In the genomic region with DNA sequence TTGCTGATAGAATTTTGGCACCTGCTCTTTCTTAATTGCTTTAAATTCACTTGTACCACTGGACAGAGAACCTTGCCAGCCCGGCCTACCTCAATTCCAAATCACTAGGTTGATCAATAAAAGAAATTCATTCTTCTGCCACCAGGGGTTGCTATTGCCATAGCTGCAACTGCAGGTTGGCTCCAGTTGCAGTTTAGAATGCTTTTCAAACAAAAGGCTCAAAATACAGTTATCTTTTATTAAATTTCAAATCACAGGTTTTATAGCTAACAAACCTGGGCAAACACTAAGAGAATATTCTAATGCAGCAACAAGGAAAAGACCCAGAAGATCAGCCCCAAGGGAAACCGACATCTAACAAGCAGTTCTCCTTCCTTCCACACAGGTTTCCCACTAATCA, we compare ENCODE assay signal across 9 mouse cellular contexts. TPM values are rescaled to one million over a fixed set of nuclear protein-coding genes. Genes with fewer than 3 reads are reported as not detected.
DNase-seq lines count a peak whose midpoint lies in the region; ATAC-seq and TF ChIP-seq lines count a peak whose summit lies in the region.
"Had no signal": no experiment of that assay in that cellular context is flagged by ENCODE, and none has a peak within 500 bp of the region (broad histone marks: within the 10 kb centered on the region; RNA-seq: fewer than 3 reads in every experiment).

No protein-coding gene starts in this region.

- DNase-seq in kidney, adult 2 months = peak; percentile 78
- DNase-seq in 416B (ENCODE audit: low read depth) (peak; percentile 78), CH12.LX (ENCODE audit: extremely low read depth) (peak; percentile 77)
- peak; percentile 71 for DNase-seq in layer of hippocampus, adult 9-10 months (ENCODE audit: low spot score)
- DNase-seq in stomach, postnatal 0 days (ENCODE audit: low spot score) = peak; percentile 26

- dilution Hi-C loops in CH12.LX (cut with MboI; ENCODE audit: extremely low pct_ligation_motif_present, extremely low pct_unique_long_range_greater_than_20kb, low sequenced_read_pairs) = no loop called here

- no peak for TF ChIP-seq EP300 in CH12.LX (IDR thresholded peaks at IDR 0.05; ENCODE audit: low read length)
- TF ChIP-seq EP300 in stomach, postnatal 0 days (optimal IDR thresholded peaks at IDR 0.05) = no peak

- in situ Hi-C loops in CH12.LX (cut with MboI; ENCODE audit: low pct_ligation_motif_present, low pct_unique_long_range_greater_than_20kb, low sequenced_read_pairs) = no loop called here

- TF ChIP-seq CTCF in kidney, adult 2 months (conservative IDR thresholded peaks at IDR 0.05; ENCODE audit: insufficient read depth, insufficient read length, low read depth, low read length) = peak; percentile 78
- TF ChIP-seq CTCF in CH12.LX (conservative IDR thresholded peaks at IDR 0.05 in 1 of 2, IDR thresholded peaks at IDR 0.05 in 1 of 2; ENCODE audit: low read depth in 2 of 2, low read length in 2 of 2) = peak; percentile 74 to 94
- TF ChIP-seq CTCF in stomach, postnatal 0 days (IDR thresholded peaks at IDR 0.05; ENCODE audit: low read depth) = peak; percentile 93

- WGBS in kidney, adult 2 months = 44% methylated on average over 2 of the region's 2 CpGs
- WGBS in kidney, embryonic 16.5 days = 38% methylated on average over 2 of the region's 2 CpGs
- WGBS in stomach, postnatal 0 days = 36% methylated on average over 2 of the region's 2 CpGs

- H3K27me3 ChIP-seq in kidney, adult 2 months (replicated peaks; ENCODE audit: control insufficient read depth, insufficient read depth, low read length) = no peaks in the 10 kb centered on the region
- H3K27me3 ChIP-seq in kidney, embryonic 16.5 days (ENCODE audit: insufficient read depth, low read length) = no peaks in the 10 kb centered on the region
- no peaks in the 10 kb centered on the region for H3K27me3 ChIP-seq in CH12.LX (replicated peaks)
- no peaks in the 10 kb centered on the region for H3K27me3 ChIP-seq in stomach, postnatal 0 days (ENCODE audit: control insufficient read depth, insufficient read depth, low read length)
- H3K27me3 ChIP-seq: heart, embryonic 13.5 days; megakaryocyte, embryonic 14.5 days had no signal

- peaks cover 14% of the 10 kb centered on the region for H3K4me1 ChIP-seq in kidney, adult 2 months (ENCODE audit: control insufficient read depth, insufficient read depth, low read length)
- peaks cover 10% of the 10 kb centered on the region for H3K4me1 ChIP-seq in kidney, embryonic 16.5 days (ENCODE audit: insufficient read depth, low read length)
- H3K4me1 ChIP-seq in CH12.LX (ENCODE audit: control insufficient read depth in 1 of 2, insufficient read depth in 2 of 2) = peaks cover 0 to 31% of the 10 kb centered on the region in 2 experiments; a peak in 2 of 4 replicates
- no peaks in the 10 kb centered on the region for H3K4me1 ChIP-seq in stomach, postnatal 0 days (replicated peaks; ENCODE audit: control insufficient read depth, insufficient read depth)

- H3K79me2 ChIP-seq in CH12.LX (replicated peaks; ENCODE audit: control insufficient read depth, extremely low read depth, insufficient read depth, poor library complexity, severe bottlenecking) = peaks cover 20% of the 10 kb centered on the region

- H3K4me3 ChIP-seq in kidney, adult 2 months (ENCODE audit: insufficient read depth, low read depth, low read length) = no peak overlapping the region
- H3K4me3 ChIP-seq in kidney, embryonic 16.5 days (ENCODE audit: low read length) = no peak overlapping the region
- no peak overlapping the region for H3K4me3 ChIP-seq in CH12.LX (replicated peaks in 1 of 3; ENCODE audit: low read depth in 2 of 3, low read length in 2 of 3, poor library complexity in 1 of 3)
- no peak overlapping the region for H3K4me3 ChIP-seq in stomach, postnatal 0 days (ENCODE audit: low read depth, low read length)
- H3K4me3 ChIP-seq: heart, embryonic 13.5 days; megakaryocyte, embryonic 14.5 days had no signal

- no peaks in the 10 kb centered on the region for H3K9me3 ChIP-seq in kidney, embryonic 16.5 days (ENCODE audit: low read length)
- H3K9me3 ChIP-seq in CH12.LX (replicated peaks; ENCODE audit: low read length) = no peaks in the 10 kb centered on the region
- H3K9me3 ChIP-seq in stomach, postnatal 0 days (ENCODE audit: control insufficient read depth, low read length) = no peaks in the 10 kb centered on the region
- H3K9me3 ChIP-seq: heart, embryonic 13.5 days; megakaryocyte, embryonic 14.5 days had no signal

- TF ChIP-seq RAD21 in CH12.LX (IDR thresholded peaks at IDR 0.05; ENCODE audit: low read depth, low read length) = peak; percentile 98

- TF ChIP-seq POLR2A in kidney, adult 2 months (IDR thresholded peaks at IDR 0.05; ENCODE audit: low read depth, low read length) = no peak
- no peak for TF ChIP-seq POLR2A in CH12.LX (IDR thresholded peaks at IDR 0.05; ENCODE audit: low read depth, low read length)

- H3K9ac ChIP-seq in kidney, embryonic 16.5 days (replicated peaks; ENCODE audit: low read length) = no peak overlapping the region
- H3K9ac ChIP-seq in CH12.LX (ENCODE audit: insufficient read depth, low read depth) = no peak overlapping the region
- no peak overlapping the region for H3K9ac ChIP-seq in stomach, postnatal 0 days (ENCODE audit: low read length)
- H3K9ac ChIP-seq: heart, embryonic 13.5 days had no signal

- no peaks in the 10 kb centered on the region for H3K36me3 ChIP-seq in kidney, adult 2 months (ENCODE audit: control insufficient read depth, insufficient read depth, low read length)
- H3K36me3 ChIP-seq in kidney, embryonic 16.5 days (ENCODE audit: insufficient read depth, low read length) = no peaks in the 10 kb centered on the region
- H3K36me3 ChIP-seq in CH12.LX (replicated peaks in 1 of 2; ENCODE audit: control insufficient read depth in 1 of 2, insufficient read depth in 1 of 2, low read length in 1 of 2) = peaks cover 0 to 8% of the 10 kb centered on the region in 2 experiments
- H3K36me3 ChIP-seq in stomach, postnatal 0 days (ENCODE audit: control insufficient read depth, insufficient read depth, low read length) = no peaks in the 10 kb centered on the region
- H3K36me3 ChIP-seq: heart, embryonic 13.5 days had no signal

- no peak for ATAC-seq in kidney, embryonic 16.5 days (ENCODE audit: low FRiP score, low TSS enrichment)
- ATAC-seq in common myeloid progenitor, adult 5-6 weeks (replicated peaks; ENCODE audit: low read depth, poor library complexity, severe bottlenecking) = 0 out of 2 replicates have a peak, but pooled peaks have one; percentile 27
- no peak for ATAC-seq in stomach, postnatal 0 days (ENCODE audit: low FRiP score, low TSS enrichment)

- H3K4me2 ChIP-seq in kidney, embryonic 16.5 days (replicated peaks; ENCODE audit: low read depth, low read length) = no peak overlapping the region
- H3K4me2 ChIP-seq in CH12.LX (ENCODE audit: insufficient read depth, low read depth, poor library complexity, severe bottlenecking) = no peak overlapping the region
- H3K4me2 ChIP-seq in stomach, postnatal 0 days (replicated peaks; ENCODE audit: low read depth) = no peak overlapping the region
- H3K4me2 ChIP-seq: heart, embryonic 13.5 days had no signal

- no peak overlapping the region for H3K27ac ChIP-seq in kidney, adult 2 months (ENCODE audit: insufficient read depth, low read depth, low read length)
- H3K27ac ChIP-seq in kidney, embryonic 16.5 days (ENCODE audit: low read length) = no peak overlapping the region
- no peak overlapping the region for H3K27ac ChIP-seq in CH12.LX (ENCODE audit: insufficient read depth, low read depth)
- H3K27ac ChIP-seq in stomach, postnatal 0 days (replicated peaks) = no peak overlapping the region
- H3K27ac ChIP-seq: heart, embryonic 13.5 days had no signal

RNA-seq across cellular contexts. Expression of a gene that starts 3.0 kb away (rescaled TPM):
- 109 and 148 TPM in 2 replicates for polyA plus RNA-seq in kidney, adult 2 months (2012; rRNA removed)
- 300 and 303 TPM in 2 replicates for polyA plus RNA-seq in kidney, embryonic 16.5 days (2015; fragmentation: Nextera tagmentation; extraction: Ambion mirVana)
- total RNA-seq in CH12.LX (2012; rRNA removed) (475 and 482 TPM in 2 replicates), CH12.LX (2014; rRNA removed) (874 and 992 TPM in 2 replicates)
- 512 and 569 TPM in 2 replicates for polyA plus RNA-seq in CH12.LX (2012; ENCODE audit: insufficient read length, low read depth)
- total RNA-seq in common myeloid progenitor, adult 5-6 weeks (2017) = 274 and 331 TPM in 2 replicates
- 123 and 124 TPM in 2 replicates for polyA plus RNA-seq in stomach, postnatal 0 days (2015; fragmentation: Nextera tagmentation; extraction: Ambion mirVana)

RNA-seq across cellular contexts. Expression of a gene that starts 5.2 kb away (rescaled TPM):
- 23.5 and 35.7 TPM in 2 replicates for polyA plus RNA-seq in kidney, adult 2 months (2012; rRNA removed)
- polyA plus RNA-seq in kidney, embryonic 16.5 days (2015; fragmentation: Nextera tagmentation; extraction: Ambion mirVana) = 371 and 385 TPM in 2 replicates
- total RNA-seq in CH12.LX (2012; rRNA removed) (109 and 127 TPM in 2 replicates), CH12.LX (2014; rRNA removed) (163 and 192 TPM in 2 replicates)
- polyA plus RNA-seq in CH12.LX (2012; ENCODE audit: insufficient read length, low read depth) = 113 and 137 TPM in 2 replicates
- total RNA-seq in common myeloid progenitor, adult 5-6 weeks (2017) = 52.9 and 62.5 TPM in 2 replicates
- polyA plus RNA-seq in stomach, postnatal 0 days (2015; fragmentation: Nextera tagmentation; extraction: Ambion mirVana) = 269 and 275 TPM in 2 replicates

RNA-seq across cellular contexts. Expression of a gene that starts 5.5 kb away (rescaled TPM):
- 1.4 and 1.7 TPM in 2 replicates for polyA plus RNA-seq in kidney, adult 2 months (2012; rRNA removed)
- polyA plus RNA-seq in kidney, embryonic 16.5 days (2015; fragmentation: Nextera tagmentation; extraction: Ambion mirVana) = 24.4 and 24.7 TPM in 2 replicates
- total RNA-seq in CH12.LX (2012; rRNA removed) = 30.8 and 32.6 TPM in 2 replicates
- total RNA-seq in CH12.LX (2014; rRNA removed) = 93.3 and 101 TPM in 2 replicates
- polyA plus RNA-seq in CH12.LX (2012; ENCODE audit: insufficient read length, low read depth) = 47.3 and 59.5 TPM in 2 replicates
- total RNA-seq in common myeloid progenitor, adult 5-6 weeks (2017) = 70.8 and 81.6 TPM in 2 replicates
- 14.0 and 18.8 TPM in 2 replicates for polyA plus RNA-seq in stomach, postnatal 0 days (2015; fragmentation: Nextera tagmentation; extraction: Ambion mirVana)

RNA-seq across cellular contexts. Expression of a gene that starts 15.6 kb away (rescaled TPM):
- polyA plus RNA-seq in kidney, adult 2 months (2012; rRNA removed) = 5.9 and 6.1 TPM in 2 replicates
- polyA plus RNA-seq in kidney, embryonic 16.5 days (2015; fragmentation: Nextera tagmentation; extraction: Ambion mirVana) = 3.7 and 3.8 TPM in 2 replicates
- total RNA-seq in CH12.LX (2012; rRNA removed) (4.0 and 4.4 TPM in 2 replicates), CH12.LX (2014; rRNA removed) (4.7 and 4.8 TPM in 2 replicates)
- polyA plus RNA-seq in CH12.LX (2012; ENCODE audit: insufficient read length, low read depth) = 9.3 and 12.9 TPM in 2 replicates
- total RNA-seq in common myeloid progenitor, adult 5-6 weeks (2017) = 9.4 and 9.9 TPM in 2 replicates
- 2.0 and 2.2 TPM in 2 replicates for polyA plus RNA-seq in stomach, postnatal 0 days (2015; fragmentation: Nextera tagmentation; extraction: Ambion mirVana)

RNA-seq across cellular contexts. Expression of a gene that starts 20.0 kb away (rescaled TPM):
- polyA plus RNA-seq in kidney, adult 2 months (2012; rRNA removed) = 2.5 and 4.0 TPM in 2 replicates
- polyA plus RNA-seq in kidney, embryonic 16.5 days (2015; fragmentation: Nextera tagmentation; extraction: Ambion mirVana) = 3.2 and 3.4 TPM in 2 replicates
- 1.5 and 2.0 TPM in 2 replicates for total RNA-seq in CH12.LX (2012; rRNA removed)
- total RNA-seq in CH12.LX (2014; rRNA removed) = 0.69 and 1.4 TPM in 2 replicates
- 1.3 and 2.0 TPM in 2 replicates for polyA plus RNA-seq in CH12.LX (2012; ENCODE audit: insufficient read length, low read depth)
- total RNA-seq in common myeloid progenitor, adult 5-6 weeks (2017) = 1.5 and 4.6 TPM in 2 replicates
- 3.0 and 3.2 TPM in 2 replicates for polyA plus RNA-seq in stomach, postnatal 0 days (2015; fragmentation: Nextera tagmentation; extraction: Ambion mirVana)

Comparison
In these comparisons a context has a peak if more than half of its experiments do, and no peak if none do; other contexts are left out.
1. DNase-seq: peak in every context shown above with its lines; median percentile 78 in kidney, adult 2 months; 78 in 416B; 77 in CH12.LX; 71 in layer of hippocampus, adult 9-10 months; 26 in stomach, postnatal 0 days.